Mouse (Mus musculus): ENCODE measurements around the gene Gch1.

Gch1 gene

DNA sequence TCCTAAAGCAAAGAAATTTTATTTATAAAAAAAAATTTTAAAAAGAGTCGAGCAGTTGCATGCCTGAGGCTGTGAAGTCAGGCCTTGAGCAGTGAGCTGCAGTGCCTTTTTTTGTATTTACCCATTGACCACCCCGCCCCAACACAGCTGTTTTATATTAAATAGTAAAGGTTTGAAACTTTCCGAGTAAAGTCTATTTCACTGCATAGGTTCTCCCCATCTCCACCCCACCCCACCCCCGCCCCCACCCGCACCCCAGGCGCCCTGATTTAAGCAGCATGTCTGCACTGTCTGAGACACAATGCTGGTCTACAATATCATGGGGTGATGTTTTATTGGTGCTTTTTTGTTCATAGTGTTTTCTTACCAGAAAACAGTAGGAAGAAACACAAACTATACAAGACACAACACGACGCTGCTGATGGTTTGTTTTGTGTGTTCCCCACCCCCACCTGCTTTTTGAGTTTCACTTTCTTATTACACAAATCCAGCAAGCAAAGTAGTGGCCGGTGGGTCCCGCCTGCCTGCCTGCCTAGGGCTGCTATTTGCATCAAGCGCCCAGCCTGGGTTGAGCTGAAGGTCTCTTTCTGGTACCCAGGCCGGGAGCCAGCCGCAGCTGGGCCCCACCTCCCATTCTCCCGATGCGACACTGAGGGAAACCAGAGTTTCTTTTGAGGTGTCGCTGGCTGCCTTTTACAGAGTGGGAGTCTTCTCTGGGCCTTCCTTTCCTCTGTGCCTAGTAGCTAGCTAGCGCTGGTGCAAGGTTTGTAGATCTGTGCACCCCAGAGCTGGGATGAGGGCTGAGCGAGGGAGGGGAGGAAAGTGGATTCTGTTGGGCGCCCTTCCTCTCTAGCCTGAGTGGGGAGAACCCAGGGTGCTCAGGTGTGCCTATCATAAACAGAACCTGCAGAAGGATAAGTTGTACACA is 84.7 kb downstream of the Gch1 start:
- no peak for DNase-seq (ENCODE audit: extremely low read depth, insufficient read length, low spot score)

Measured in 3134 (cell line).